Mouse (Mus musculus) lung, postnatal 0 days (tissue): ENCODE measurements around the gene Pxk.

Experiments used
- CTCF ChIP-seq: IDR thresholded peaks from 2 replicates; pipeline ENCODE4 v1.5.1; 2016; ENCODE audit warnings: antibody characterized with exemption, mild to moderate bottlenecking
- EP300 ChIP-seq: IDR thresholded peaks from 2 replicates; pipeline ENCODE4 v1.6.1; 2016; ENCODE audit warnings: antibody characterized with exemption, mild to moderate bottlenecking, control low read depth

GRCm38 (mm10) chr14:8191331-8191965 lies 93.4 kb downstream of the Pxk start:
- TF ChIP-seq CTCF (no peak), EP300 (no peak)
